Mouse (Mus musculus): ENCODE measurements around the gene Syce1. TPM values are rescaled to one million over a fixed set of nuclear protein-coding genes. Genes with fewer than 3 reads are reported as not detected.

The Syce1 gene
- total and polyA plus RNA-seq, 2 experiments from 2014 or later: 0.14 to 0.55 TPM

DNA sequence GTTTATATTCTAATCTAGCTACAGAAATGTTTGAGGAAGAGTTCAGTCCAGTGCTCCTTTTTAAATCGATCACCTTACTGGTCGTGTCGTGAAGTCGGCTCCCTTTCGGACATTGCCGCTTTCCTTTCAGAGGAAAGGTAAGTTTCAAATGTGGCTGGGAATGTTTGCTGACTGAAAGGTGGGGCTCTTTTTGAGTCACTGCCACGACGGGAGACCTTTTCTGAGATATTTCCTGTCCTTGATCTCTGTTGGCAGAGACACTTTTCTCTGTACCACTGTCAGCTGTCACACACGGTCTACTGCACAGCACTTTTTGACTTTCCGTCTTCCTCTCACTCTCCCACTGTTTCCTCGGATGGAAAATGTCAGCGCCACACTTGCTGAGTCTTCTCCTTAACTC lies 25.2 kb upstream of the Syce1 start:
- ATAC-seq (ENCODE audit: low FRiP score) (no peak), DNase-seq (ENCODE audit: low spot score) (no peak)
- 90% methylated on average over 12 of the region's 12 CpGs for WGBS
- Histone ChIP-seq H3K9me3 (ENCODE audit: low read length) (no peaks in the 10 kb centered on the region), H3K27me3 (ENCODE audit: insufficient read depth, low read length) (no peaks in the 10 kb centered on the region), H3K4me3 (ENCODE audit: low read depth, low read length) (no peak overlapping the region), H3K36me3 (ENCODE audit: insufficient read depth, low read length) (peaks cover 30% of the 10 kb centered on the region), H3K4me1 (ENCODE audit: insufficient read depth, low read length) (peaks cover 5% of the 10 kb centered on the region; the same call in 1 of the 2 replicates), H3K27ac (ENCODE audit: low read depth, low read length) (no peak overlapping the region), H3K9ac (replicated peaks; ENCODE audit: low read length, poor library complexity, severe bottlenecking) (no peak overlapping the region), H3K4me2 (ENCODE audit: low read depth, low read length, poor library complexity, severe bottlenecking) (no peak overlapping the region)
- TF ChIP-seq CTCF (IDR thresholded peaks at IDR 0.05): no peak

DNA sequence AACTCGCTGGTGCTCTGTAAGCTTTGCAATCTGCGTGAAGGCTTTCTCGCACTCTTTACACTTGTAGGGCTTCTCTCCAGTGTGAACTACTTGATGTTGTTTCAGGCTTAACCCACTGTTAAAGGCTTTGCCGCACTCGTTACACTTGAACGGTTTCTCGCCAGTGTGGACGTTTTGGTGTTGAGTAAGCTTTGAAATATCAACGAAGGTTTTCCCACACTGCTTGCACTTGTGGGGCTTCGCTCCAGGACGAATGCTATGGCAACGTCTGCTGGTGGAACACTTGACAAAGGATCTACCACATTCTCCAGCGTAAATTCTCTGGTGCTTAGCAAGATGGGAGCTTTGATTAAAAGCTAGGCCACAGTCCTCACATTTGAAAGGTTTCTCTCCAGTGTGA lies 24.1 kb upstream of the Syce1 start:
- Histone ChIP-seq H3K36me3 (ENCODE audit: insufficient read depth, low read length) (peaks cover 36% of the 10 kb centered on the region), H3K9ac (replicated peaks; ENCODE audit: low read length, poor library complexity, severe bottlenecking) (no peak overlapping the region), H3K4me1 (ENCODE audit: insufficient read depth, low read length) (no peaks in the 10 kb centered on the region), H3K9me3 (ENCODE audit: low read length) (no peaks in the 10 kb centered on the region), H3K27ac (ENCODE audit: low read depth, low read length) (peak overlapping the region; percentile 44; the same call in 1 of the 2 replicates), H3K4me3 (ENCODE audit: low read depth, low read length) (no peak overlapping the region), H3K4me2 (ENCODE audit: low read depth, low read length, poor library complexity, severe bottlenecking) (no peak overlapping the region), H3K27me3 (ENCODE audit: insufficient read depth, low read length) (no peaks in the 10 kb centered on the region)
- TF ChIP-seq CTCF (IDR thresholded peaks at IDR 0.05): no peak
- WGBS: 65% methylated on average over 13 of the region's 13 CpGs
- ATAC-seq (ENCODE audit: low FRiP score) (no peak), DNase-seq (ENCODE audit: low spot score) (peak; percentile 68)

DNA sequence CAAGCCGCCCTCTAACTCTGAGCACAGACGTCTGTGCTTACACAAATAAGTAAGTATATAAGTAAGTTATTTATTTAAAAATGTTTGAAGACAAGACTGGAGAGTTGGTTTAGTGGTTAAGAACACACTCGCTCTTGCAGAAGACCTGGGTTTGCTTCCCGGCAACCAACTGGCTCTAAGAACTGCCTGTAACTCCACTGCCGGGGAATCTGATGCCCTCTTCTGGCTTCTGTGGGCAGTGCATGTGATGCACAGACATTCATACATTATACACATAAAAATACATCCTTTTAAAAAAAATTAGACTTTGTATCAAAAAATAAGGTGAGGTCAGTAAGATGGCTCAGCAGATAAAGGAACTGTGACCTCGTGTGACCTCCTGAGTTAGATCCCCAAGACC lies 22.8 kb upstream of the Syce1 start:
- H3K27me3 ChIP-seq (ENCODE audit: insufficient read depth, low read length): no peaks in the 10 kb centered on the region
- H3K4me1 ChIP-seq (ENCODE audit: insufficient read depth, low read length): no peaks in the 10 kb centered on the region
- H3K4me3 ChIP-seq (ENCODE audit: low read depth, low read length): no peak overlapping the region
- no peak overlapping the region for H3K4me2 ChIP-seq (ENCODE audit: low read depth, low read length, poor library complexity, severe bottlenecking)
- no peak for DNase-seq (ENCODE audit: low spot score)
- peak; percentile 50 for TF ChIP-seq CTCF (IDR thresholded peaks at IDR 0.05)
- H3K9me3 ChIP-seq (ENCODE audit: low read length): no peaks in the 10 kb centered on the region
- no peak overlapping the region for H3K27ac ChIP-seq (ENCODE audit: low read depth, low read length)
- WGBS: 91% methylated on average over 6 of the region's 6 CpGs
- ATAC-seq (ENCODE audit: low FRiP score): no peak
- peaks cover 38% of the 10 kb centered on the region for H3K36me3 ChIP-seq (ENCODE audit: insufficient read depth, low read length)
- no peak overlapping the region for H3K9ac ChIP-seq (replicated peaks; ENCODE audit: low read length, poor library complexity, severe bottlenecking)

DNA sequence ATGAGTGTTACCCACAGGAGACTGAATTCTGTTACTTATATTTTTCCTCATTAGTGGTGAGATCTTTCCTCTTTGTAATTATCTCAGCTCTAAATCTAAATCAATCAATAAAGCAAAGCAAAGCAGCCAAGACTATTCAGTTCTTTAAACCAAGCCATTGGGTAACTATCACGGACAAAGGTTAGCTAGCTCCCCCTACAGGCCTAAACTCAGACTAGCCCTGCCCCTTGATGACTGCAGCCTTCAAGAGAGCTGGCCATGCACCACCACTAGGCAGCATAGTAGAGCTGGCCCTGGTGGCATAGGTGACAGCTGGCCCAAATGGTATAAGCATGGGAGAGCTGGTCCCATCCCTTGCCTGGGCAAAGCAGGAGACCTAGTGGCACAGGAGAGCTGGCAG lies 18.1 kb upstream of the Syce1 start:
- Histone ChIP-seq H3K27ac (ENCODE audit: low read depth, low read length) (no peak overlapping the region), H3K27me3 (ENCODE audit: insufficient read depth, low read length) (no peaks in the 10 kb centered on the region), H3K4me1 (ENCODE audit: insufficient read depth, low read length) (no peaks in the 10 kb centered on the region), H3K9me3 (ENCODE audit: low read length) (no peaks in the 10 kb centered on the region), H3K36me3 (ENCODE audit: insufficient read depth, low read length) (peaks cover 14% of the 10 kb centered on the region; the same call in 1 of the 2 replicates), H3K9ac (replicated peaks; ENCODE audit: low read length, poor library complexity, severe bottlenecking) (no peak overlapping the region), H3K4me2 (ENCODE audit: low read depth, low read length, poor library complexity, severe bottlenecking) (no peak overlapping the region), H3K4me3 (ENCODE audit: low read depth, low read length) (no peak overlapping the region)
- DNase-seq (ENCODE audit: low spot score) (peak; percentile 59), ATAC-seq (ENCODE audit: low FRiP score) (peak; percentile 50; the same call in 1 of the 2 replicates)
- 16% methylated on average over 1 of the region's 1 CpGs for WGBS
- TF ChIP-seq CTCF (IDR thresholded peaks at IDR 0.05): peak; percentile 77

DNA sequence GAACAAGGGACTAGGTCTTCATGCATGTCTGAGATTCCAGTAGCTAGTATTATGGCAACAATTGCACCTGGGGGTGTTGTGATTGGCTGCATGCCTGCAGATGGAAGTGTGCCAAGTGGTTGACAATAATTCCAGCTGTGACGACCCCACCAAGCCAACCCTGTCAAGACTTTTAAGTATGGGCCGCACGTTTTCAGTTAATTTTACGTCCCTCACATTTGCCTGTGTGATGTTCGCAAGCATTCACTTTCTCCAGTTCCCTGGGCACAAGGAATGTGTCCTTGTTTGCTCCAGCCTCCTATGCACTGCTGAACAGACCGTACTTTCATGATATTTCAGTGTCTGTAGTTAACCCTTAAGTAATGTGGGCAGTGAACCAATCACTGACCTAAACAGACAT lies 15.0 kb upstream of the Syce1 start:
- TF ChIP-seq CTCF (IDR thresholded peaks at IDR 0.05): no peak
- no peak for DNase-seq (ENCODE audit: low spot score)
- no peaks in the 10 kb centered on the region for H3K4me1 ChIP-seq (ENCODE audit: insufficient read depth, low read length)

DNA sequence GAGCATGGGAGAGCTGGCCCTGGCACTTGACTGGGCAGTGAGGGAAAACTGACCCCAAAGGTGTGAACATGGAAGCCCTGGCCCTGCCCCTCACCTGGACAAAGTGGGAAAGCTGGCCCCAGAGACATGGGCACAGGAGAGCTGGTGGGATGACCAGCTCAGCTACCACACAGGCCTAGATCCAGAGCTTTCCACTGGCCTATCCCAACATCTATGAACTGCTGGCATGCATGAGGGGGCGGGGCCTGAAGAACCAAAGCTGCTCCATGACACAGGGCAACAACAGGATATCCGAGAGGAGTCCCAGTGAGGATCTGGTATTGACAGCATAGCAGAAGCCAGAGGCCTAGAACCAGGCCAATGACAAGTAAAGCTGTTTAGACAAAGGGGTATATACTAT lies 10.6 kb upstream of the Syce1 start:
- DNase-seq (ENCODE audit: low spot score): no peak
- Histone ChIP-seq H3K9me3 (ENCODE audit: low read length) (no peaks in the 10 kb centered on the region), H3K36me3 (ENCODE audit: insufficient read depth, low read length) (no peaks in the 10 kb centered on the region), H3K4me3 (ENCODE audit: low read depth, low read length) (no peak overlapping the region), H3K4me1 (ENCODE audit: insufficient read depth, low read length) (no peaks in the 10 kb centered on the region), H3K4me2 (ENCODE audit: low read depth, low read length, poor library complexity, severe bottlenecking) (no peak overlapping the region), H3K27ac (ENCODE audit: low read depth, low read length) (no peak overlapping the region), H3K9ac (replicated peaks; ENCODE audit: low read length, poor library complexity, severe bottlenecking) (no peak overlapping the region), H3K27me3 (ENCODE audit: insufficient read depth, low read length) (no peaks in the 10 kb centered on the region)
- ATAC-seq (ENCODE audit: low FRiP score): no peak
- no peak for TF ChIP-seq CTCF (IDR thresholded peaks at IDR 0.05)
- WGBS: 74% methylated on average over 2 of the region's 2 CpGs

More for the DNA sequence above, 15.0 kb upstream of the Syce1 start:
- H3K36me3 ChIP-seq (ENCODE audit: insufficient read depth, low read length): peaks cover 6% of the 10 kb centered on the region; the same call in 1 of the 2 replicates
- 70% methylated on average over 6 of the region's 6 CpGs for WGBS
- H3K4me2 ChIP-seq (ENCODE audit: low read depth, low read length, poor library complexity, severe bottlenecking): no peak overlapping the region
- H3K9me3 ChIP-seq (ENCODE audit: low read length): no peaks in the 10 kb centered on the region
- no peak overlapping the region for H3K27ac ChIP-seq (ENCODE audit: low read depth, low read length)
- H3K27me3 ChIP-seq (ENCODE audit: insufficient read depth, low read length): no peaks in the 10 kb centered on the region
- no peak overlapping the region for H3K9ac ChIP-seq (replicated peaks; ENCODE audit: low read length, poor library complexity, severe bottlenecking)
- no peak for ATAC-seq (ENCODE audit: low FRiP score)
- no peak overlapping the region for H3K4me3 ChIP-seq (ENCODE audit: low read depth, low read length)

Data from midbrain, postnatal 0 days (tissue).